Mouse (Mus musculus) limb, embryonic 10.5 days (tissue): ENCODE data around the gene Cnep1r1. TPM values are rescaled to one million over a fixed set of nuclear protein-coding genes. Genes with fewer than 3 reads are reported as not detected.

Experiments used
- DNase-seq: peaks from one replicate; pipeline ENCODE4 v3.0.0-alpha.2; 2017; ENCODE audit warnings: low spot score
- H3K27ac ChIP-seq: fragments of 300-500 bp; sonication (generic); 2 replicates; pipeline ENCODE4 v1.5.1; 2016; ENCODE audit warnings: mild to moderate bottlenecking
- H3K27me3 ChIP-seq: fragments of 300-500 bp; sonication (generic); 2 replicates; pipeline ENCODE4 v1.6.1; 2016; ENCODE audit warnings: low read depth, mild to moderate bottlenecking; ENCODE audit not compliant: poor library complexity, severe bottlenecking
- H3K36me3 ChIP-seq: fragments of 300-500 bp; sonication (generic); 2 replicates; pipeline ENCODE4 v1.6.1; 2016; ENCODE audit warnings: mild to moderate bottlenecking, moderate library complexity
- H3K4me1 ChIP-seq: fragments of 300-500 bp; sonication (generic); 2 replicates; pipeline ENCODE4 v1.6.1; 2016
- H3K4me3 ChIP-seq: fragments of 300-500 bp; sonication (generic); 2 replicates; pipeline ENCODE4 v1.5.1; 2016; ENCODE audit warnings: mild to moderate bottlenecking, moderate library complexity
- H3K9me3 ChIP-seq: fragments of 300-500 bp; sonication (generic); replicated peaks from 2 replicates; pipeline ENCODE4 v1.6.1; 2016; ENCODE audit warnings: mild to moderate bottlenecking
- WGBS: fragments of 180-500 bp; shearing (Covaris S2); methylation state at CpG from one replicate; pipeline ENCODE4 v1.1.7; 2016; 5-methylcytosine and 5-hydroxymethylcytosine counted together
- polyA plus RNA-seq: library from polyadenylated mRNA; unstranded; fragments of >200 nt; fragmentation: Nextera tagmentation; extraction: Ambion mirVana; gene quantifications from 2 replicates; pipeline ENCODE4 v1.2.1, GENCODE M21; 2016

Gene Cnep1r1
- polyA plus RNA-seq, result 45.9 and 48.7 TPM in 2 replicates

DNA sequence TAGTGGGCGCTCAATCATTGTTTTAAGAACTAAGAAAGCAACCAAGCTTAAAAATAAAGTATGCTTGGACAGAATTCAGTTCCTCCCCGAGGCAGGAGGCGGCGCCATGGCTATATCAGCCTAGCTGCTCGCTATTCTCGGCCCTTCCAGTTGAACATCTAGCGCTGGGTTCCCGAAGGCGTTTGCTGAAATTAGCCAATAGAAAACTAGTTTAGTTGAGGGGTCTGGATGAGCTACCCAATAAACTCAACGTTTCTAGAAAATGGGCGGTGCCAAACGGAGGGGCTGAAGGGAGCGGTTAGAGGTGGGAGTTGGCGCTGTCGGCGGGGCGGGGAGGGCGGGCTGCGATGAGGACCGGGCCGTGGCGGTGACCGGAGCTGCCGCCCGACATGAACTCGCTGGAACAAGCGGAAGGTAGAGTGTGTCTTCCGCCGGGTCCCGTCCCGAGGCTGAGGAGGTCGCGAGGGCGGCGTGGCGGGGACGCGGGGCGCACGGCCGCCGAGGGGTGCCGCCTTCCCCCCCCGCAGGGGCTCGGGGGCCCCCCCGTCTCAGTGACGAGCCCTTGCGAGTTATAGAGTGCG is at the start of gene Cnep1r1:
Cnep1r1 (plus strand) TSS at position 314 of the 581 bp plus-strand sequence.
- H3K4me1 ChIP-seq, result peaks cover 5% of the 10 kb centered on the region; the same call in 1 of the 2 replicates
- WGBS, result under 1% methylated on average over 49 of the region's 49 CpGs

GRCm38 (mm10) chr8:88082183-88082582 is 36.4 kb upstream of the Cnep1r1 start:
- no peak for DNase-seq
- 83% methylated on average over 5 of the region's 5 CpGs for WGBS

More for the DNA sequence above, at the start of gene Cnep1r1:
- peaks cover 30% of the 10 kb centered on the region for H3K36me3 ChIP-seq
- H3K27me3 ChIP-seq, result no peaks in the 10 kb centered on the region
- H3K4me3 ChIP-seq, result peak within 1 kb of the TSS; percentile 97
- H3K27ac ChIP-seq, result peak within 1 kb of the TSS; percentile 95
- peak; percentile 85 for DNase-seq
- H3K9me3 ChIP-seq, result no peaks in the 10 kb centered on the region

GRCm38 (mm10) chr8:88088006-88088405 is 30.6 kb upstream of the Cnep1r1 start:
- Histone ChIP-seq H3K4me3 (no peak overlapping the region), H3K27ac (no peak overlapping the region), H3K36me3 (no peaks in the 10 kb centered on the region), H3K9me3 (no peaks in the 10 kb centered on the region), H3K27me3 (no peaks in the 10 kb centered on the region), H3K4me1 (no peaks in the 10 kb centered on the region)
- DNase-seq, result no peak

More at GRCm38 (mm10) chr8:88082183-88082582, 36.4 kb upstream of the Cnep1r1 start:
- H3K36me3 ChIP-seq, result no peaks in the 10 kb centered on the region
- H3K4me1 ChIP-seq, result no peaks in the 10 kb centered on the region
- no peaks in the 10 kb centered on the region for H3K27me3 ChIP-seq
- no peak overlapping the region for H3K27ac ChIP-seq
- H3K4me3 ChIP-seq, result no peak overlapping the region
- H3K9me3 ChIP-seq, result no peaks in the 10 kb centered on the region

DNA sequence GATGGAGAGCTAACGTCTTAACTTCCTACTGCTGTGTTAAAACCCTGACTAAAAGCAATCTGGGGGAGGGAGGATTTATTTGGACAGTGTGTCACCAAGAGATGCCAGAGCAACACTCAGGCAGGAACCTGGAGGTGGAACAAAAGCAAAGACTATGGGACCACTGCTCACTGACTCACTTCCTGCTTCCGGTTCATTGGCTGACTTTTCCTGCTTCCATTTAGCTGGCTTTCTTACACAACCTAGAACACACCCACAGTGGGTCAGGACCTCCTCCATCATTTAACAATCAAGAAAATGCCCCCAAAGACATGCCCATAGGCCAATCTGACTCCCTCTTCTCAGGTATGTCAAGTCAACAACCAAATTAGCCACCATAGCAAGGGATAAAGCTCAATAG is 26.9 kb upstream of the Cnep1r1 start:
- no peak overlapping the region for H3K27ac ChIP-seq
- no peaks in the 10 kb centered on the region for H3K27me3 ChIP-seq
- no peaks in the 10 kb centered on the region for H3K9me3 ChIP-seq
- no peak overlapping the region for H3K4me3 ChIP-seq
- H3K36me3 ChIP-seq, result no peaks in the 10 kb centered on the region
- no peak for DNase-seq
- H3K4me1 ChIP-seq, result peaks cover 5% of the 10 kb centered on the region
- WGBS, result 93% methylated on average over 2 of the region's 2 CpGs

DNA sequence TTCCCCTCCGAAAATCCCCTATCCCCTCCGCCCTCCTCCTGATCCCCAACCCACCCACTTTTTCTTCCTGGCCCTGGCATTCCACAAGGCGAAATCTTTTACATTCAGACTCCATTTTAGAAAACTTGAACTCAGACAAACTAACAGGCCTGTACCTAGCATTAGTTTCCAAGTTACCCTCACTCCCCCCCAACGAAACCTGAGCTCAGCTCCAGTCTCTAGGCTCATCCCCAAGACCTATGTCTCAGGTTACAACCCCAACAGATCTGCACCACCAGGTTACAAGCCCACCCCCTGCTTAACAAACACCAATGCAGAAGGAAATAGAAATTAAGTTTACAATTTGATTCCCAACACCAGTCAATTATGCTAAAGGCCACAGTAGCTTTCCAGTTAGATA is 25.2 kb upstream of the Cnep1r1 start:
- no peak overlapping the region for H3K4me3 ChIP-seq
- H3K36me3 ChIP-seq, result no peaks in the 10 kb centered on the region
- peak; percentile 32 for DNase-seq
- H3K27me3 ChIP-seq, result no peaks in the 10 kb centered on the region
- peaks cover 5% of the 10 kb centered on the region for H3K4me1 ChIP-seq
- WGBS, result 53% methylated on average over 4 of the region's 4 CpGs
- H3K9me3 ChIP-seq, result no peaks in the 10 kb centered on the region
- no peak overlapping the region for H3K27ac ChIP-seq

DNA sequence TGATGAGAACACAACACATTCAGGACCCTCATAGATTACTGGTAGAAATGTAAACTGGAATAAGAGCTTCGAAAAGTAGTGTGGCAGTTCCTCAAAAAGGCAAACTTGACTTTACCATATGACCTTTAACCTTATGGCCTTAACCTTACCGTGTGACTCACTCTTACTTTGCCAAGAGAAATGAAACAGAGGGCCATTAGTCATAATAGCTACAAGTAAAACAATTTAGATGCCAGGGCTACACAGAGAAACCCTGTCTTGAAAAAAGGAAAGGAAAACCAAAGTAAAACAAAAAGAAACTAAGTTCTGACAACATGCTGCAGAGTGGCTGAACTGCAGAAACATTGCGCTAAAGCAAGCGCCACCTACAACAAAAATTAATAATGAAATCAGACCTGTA is 19.7 kb upstream of the Cnep1r1 start:
- no peaks in the 10 kb centered on the region for H3K36me3 ChIP-seq
- H3K27ac ChIP-seq, result no peak overlapping the region
- H3K27me3 ChIP-seq, result no peaks in the 10 kb centered on the region
- no peaks in the 10 kb centered on the region for H3K9me3 ChIP-seq
- no peak for DNase-seq
- no peak overlapping the region for H3K4me3 ChIP-seq
- WGBS, result 84% methylated on average over 4 of the region's 4 CpGs
- H3K4me1 ChIP-seq, result no peaks in the 10 kb centered on the region

- WGBS, result 0% methylated on average over 1 of the region's 1 CpGs
- H3K27me3 ChIP-seq, result no peaks in the 10 kb centered on the region
- H3K36me3 ChIP-seq, result no peaks in the 10 kb centered on the region
- peak; percentile 58 for DNase-seq
- no peaks in the 10 kb centered on the region for H3K4me1 ChIP-seq
- no peak overlapping the region for H3K4me3 ChIP-seq
- no peaks in the 10 kb centered on the region for H3K9me3 ChIP-seq
- H3K27ac ChIP-seq, result no peak overlapping the region
Measured at GRCm38 (mm10) chr8:88099526-88099925, 19.0 kb upstream of the Cnep1r1 start.

DNA sequence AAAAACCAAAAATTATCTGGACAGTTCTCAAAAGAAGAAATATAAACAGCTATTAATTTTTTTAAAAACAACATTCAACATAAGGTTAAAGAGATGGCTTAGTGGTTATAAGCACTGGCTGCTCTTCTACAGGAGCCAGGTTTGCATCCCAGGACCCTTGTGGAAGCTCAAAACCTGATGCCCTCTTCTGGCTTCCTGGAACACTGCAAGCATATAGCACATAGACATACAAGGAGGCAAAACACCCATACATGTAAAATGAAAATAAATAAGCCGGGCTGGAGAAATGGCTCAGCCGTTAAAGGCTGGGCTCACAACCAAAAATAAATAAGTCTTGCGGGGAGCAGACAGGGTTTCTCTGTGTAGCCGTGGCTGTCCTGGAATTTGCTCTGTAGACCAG is 9.3 kb upstream of the Cnep1r1 start:
- 94% methylated on average over 4 of the region's 4 CpGs for WGBS
- Histone ChIP-seq H3K27ac (no peak overlapping the region), H3K4me1 (0 out of 2 replicates have a peak, but pooled peaks cover 3% of the 10 kb centered on the region), H3K4me3 (no peak overlapping the region), H3K36me3 (no peaks in the 10 kb centered on the region), H3K9me3 (no peaks in the 10 kb centered on the region), H3K27me3 (no peaks in the 10 kb centered on the region)
- DNase-seq, result no peak

DNA sequence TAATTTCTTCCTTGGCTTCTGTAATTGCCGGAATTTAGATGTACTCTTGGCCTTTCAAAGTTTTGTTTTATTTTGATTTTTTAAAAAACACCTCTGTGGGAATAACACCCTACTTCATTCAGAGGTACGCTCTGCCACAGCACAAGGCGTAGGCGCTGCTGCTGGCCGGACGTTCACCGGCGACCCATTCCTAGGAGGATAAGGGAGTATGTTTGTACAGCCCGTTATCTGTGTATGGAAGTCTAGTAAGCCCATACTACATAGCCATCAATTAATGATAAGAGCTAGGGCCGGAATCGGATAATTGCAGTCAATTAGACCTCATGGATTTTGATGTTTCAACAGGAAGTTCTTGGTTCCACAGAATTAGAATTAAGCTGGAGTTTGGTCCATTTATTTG is 507 bp downstream of the Cnep1r1 start:
- H3K4me3 ChIP-seq, result peak overlapping the region; percentile 97
- H3K36me3 ChIP-seq, result peaks cover 32% of the 10 kb centered on the region
- H3K9me3 ChIP-seq, result no peaks in the 10 kb centered on the region
- H3K27me3 ChIP-seq, result no peaks in the 10 kb centered on the region
- peaks cover 5% of the 10 kb centered on the region; the same call in 1 of the 2 replicates for H3K4me1 ChIP-seq
- H3K27ac ChIP-seq, result peak overlapping the region; percentile 95
- DNase-seq, result no peak
- 1% methylated on average over 11 of the region's 11 CpGs for WGBS

DNA sequence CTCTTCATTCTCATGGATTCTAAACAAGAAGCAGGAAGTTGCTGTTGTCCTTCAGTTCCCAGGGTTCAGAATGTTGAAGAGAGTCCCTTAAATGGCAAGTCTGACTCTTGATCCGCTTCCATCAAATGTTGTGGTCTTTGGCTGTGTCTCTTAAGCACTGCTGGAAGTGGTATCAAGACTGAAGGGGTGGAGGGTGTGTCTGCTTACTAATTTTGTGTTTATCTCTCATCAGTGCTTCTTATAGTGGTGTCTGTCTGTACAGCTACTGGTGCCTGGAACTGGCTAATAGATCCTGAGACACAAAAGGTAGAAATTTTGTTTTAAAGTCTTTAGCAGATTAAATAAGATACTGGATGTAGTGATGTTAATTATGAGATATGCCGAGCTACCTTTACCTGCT is 6.3 kb downstream of the Cnep1r1 start:
- H3K4me1 ChIP-seq, result no peaks in the 10 kb centered on the region
- no peak overlapping the region for H3K4me3 ChIP-seq
- DNase-seq, result no peak
- H3K27me3 ChIP-seq, result no peaks in the 10 kb centered on the region
- no peaks in the 10 kb centered on the region for H3K9me3 ChIP-seq
- 90% methylated on average over 2 of the region's 2 CpGs for WGBS
- H3K36me3 ChIP-seq, result peaks cover 86% of the 10 kb centered on the region
- no peak overlapping the region for H3K27ac ChIP-seq

- no peak for DNase-seq
- no peak overlapping the region for H3K4me3 ChIP-seq
- H3K9me3 ChIP-seq, result no peaks in the 10 kb centered on the region
- H3K36me3 ChIP-seq, result peaks cover 95% of the 10 kb centered on the region
- H3K27ac ChIP-seq, result no peak overlapping the region
- 90% methylated on average over 4 of the region's 4 CpGs for WGBS
- no peaks in the 10 kb centered on the region for H3K4me1 ChIP-seq
- H3K27me3 ChIP-seq, result no peaks in the 10 kb centered on the region
Measured at GRCm38 (mm10) chr8:88129397-88129796, 10.8 kb downstream of the Cnep1r1 start.

DNA sequence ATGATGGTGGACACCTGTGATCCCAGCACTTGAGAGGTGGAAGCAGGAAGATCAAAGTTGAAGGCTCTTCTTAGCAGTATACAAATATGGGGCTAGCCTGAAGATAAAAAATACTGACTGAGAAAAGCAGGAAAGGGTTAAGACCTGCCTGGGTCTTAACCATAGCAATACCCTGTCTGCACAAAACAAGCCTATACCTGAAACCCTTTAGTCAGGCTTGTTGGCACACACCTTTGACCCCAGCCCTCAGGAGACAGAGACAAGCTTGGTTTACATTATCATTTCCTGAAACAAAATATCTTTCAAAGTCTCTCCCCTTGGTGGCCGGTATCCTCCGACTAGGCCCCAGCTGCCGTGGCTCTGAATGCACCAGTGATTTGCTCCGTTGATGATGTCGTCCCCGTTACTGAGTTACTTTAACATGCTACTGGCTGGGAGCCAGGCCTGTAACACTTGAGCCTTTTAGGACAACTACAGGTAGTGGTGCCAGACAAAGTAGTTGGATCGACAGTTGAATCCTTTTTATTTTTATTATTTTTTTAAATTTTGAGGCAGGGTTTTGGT is 12.3 kb downstream of the Cnep1r1 start:
- Histone ChIP-seq H3K9me3 (no peaks in the 10 kb centered on the region), H3K27ac (no peak overlapping the region), H3K27me3 (no peaks in the 10 kb centered on the region), H3K4me3 (no peak overlapping the region), H3K36me3 (peaks cover 95% of the 10 kb centered on the region), H3K4me1 (no peaks in the 10 kb centered on the region)
- WGBS, result 87% methylated on average over 7 of the region's 7 CpGs
- no peak for DNase-seq

DNA sequence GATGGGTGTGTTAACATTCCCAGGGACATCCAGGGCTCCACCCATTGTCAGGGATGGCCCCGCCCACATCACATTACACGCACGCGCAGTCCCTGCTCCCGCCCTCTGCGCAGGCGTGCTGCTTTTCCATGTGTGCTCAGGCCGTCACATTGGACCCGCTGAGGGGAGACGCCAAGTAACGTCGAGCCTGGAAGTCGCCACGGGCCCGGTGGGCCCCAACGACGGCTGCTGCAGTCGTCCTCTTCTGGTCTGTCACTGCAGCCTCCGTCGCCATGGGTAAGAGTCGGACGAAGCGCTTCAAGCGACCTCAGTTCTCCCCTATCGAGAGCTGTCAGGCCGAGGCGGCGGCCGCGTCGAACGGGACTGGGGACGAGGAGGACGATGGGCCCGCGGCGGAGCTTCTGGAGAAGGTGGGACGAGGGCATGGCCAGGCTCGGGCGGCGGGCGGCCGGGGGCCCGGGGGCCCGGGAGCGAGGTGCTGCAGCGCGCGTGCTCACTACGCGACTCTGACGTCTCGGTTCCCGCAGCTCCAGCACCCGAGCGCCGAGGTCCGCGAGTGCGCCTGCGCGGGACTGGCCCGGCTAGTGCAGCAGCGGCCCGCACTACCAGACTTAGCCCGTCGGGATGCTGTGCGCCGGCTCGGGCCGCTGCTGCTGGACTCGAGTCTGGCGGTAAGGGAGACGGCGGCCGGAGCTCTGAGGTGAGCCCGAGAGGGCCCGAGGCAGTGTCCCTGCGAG is 19.3 kb downstream of the Cnep1r1 start, which contains the start of gene Heatr3:
Heatr3 (plus strand) TSS at position 108 of the 737 bp plus-strand sequence.
- Histone ChIP-seq H3K4me1 (peaks cover 14% of the 10 kb centered on the region), H3K9me3 (no peaks in the 10 kb centered on the region), H3K27me3 (no peaks in the 10 kb centered on the region), H3K27ac (peak within 1 kb of the TSS; percentile 88), H3K4me3 (peak within 1 kb of the TSS; percentile 96), H3K36me3 (peaks cover 70% of the 10 kb centered on the region)
- WGBS, result under 1% methylated on average over 79 of the region's 79 CpGs
- peak; percentile 98 for DNase-seq
